Mouse (Mus musculus) ovary, postnatal 10 days (tissue): ENCODE data around the gene Coro7.
"Not testable (repeated sequence)": the region's sequence is repeated elsewhere in the genome, so short reads cannot be mapped to it uniquely, and the experiment has no call there.

Experiments
- DNase-seq: peaks from one replicate; pipeline ENCODE4 v3.0.0; 2022; ENCODE audit warnings: low spot score

Gene Coro7

GRCm38 (mm10) chr16:4682628-4683179 is 3.1 kb upstream of the Coro7 start:
- no peak for DNase-seq

- not testable (repeated sequence) for DNase-seq
Observed at GRCm38 (mm10) chr16:4680922-4681455, 1.4 kb upstream of the Coro7 start.

- no peak for DNase-seq
Observed at GRCm38 (mm10) chr16:4678080-4678479, 1.5 kb downstream of the Coro7 start.

GRCm38 (mm10) chr16:4676836-4677235 is 2.7 kb downstream of the Coro7 start:
- DNase-seq, result no peak

GRCm38 (mm10) chr16:4674091-4674490 is 5.5 kb downstream of the Coro7 start:
- DNase-seq, result no peak

- DNase-seq, result no peak
Observed at GRCm38 (mm10) chr16:4670317-4670716, 9.3 kb downstream of the Coro7 start.

- peak; percentile 75 for DNase-seq
Observed at GRCm38 (mm10) chr16:4667190-4667808, 12.3 kb downstream of the Coro7 start.

- no peak for DNase-seq
Observed at GRCm38 (mm10) chr16:4665726-4666125, 13.9 kb downstream of the Coro7 start.

- DNase-seq, result no peak
Observed at GRCm38 (mm10) chr16:4663806-4664205, 15.8 kb downstream of the Coro7 start.

GRCm38 (mm10) chr16:4661605-4662004 is 18.0 kb downstream of the Coro7 start:
- DNase-seq, result no peak

GRCm38 (mm10) chr16:4659326-4659725 is 20.3 kb downstream of the Coro7 start:
- no peak for DNase-seq

- no peak for DNase-seq
Observed at GRCm38 (mm10) chr16:4658781-4659245, 20.8 kb downstream of the Coro7 start.

GRCm38 (mm10) chr16:4656571-4657081 is 23.0 kb downstream of the Coro7 start:
- no peak for DNase-seq

GRCm38 (mm10) chr16:4655764-4656570 is 23.6 kb downstream of the Coro7 start:
- DNase-seq, result no peak

- no peak for DNase-seq
Observed at GRCm38 (mm10) chr16:4655251-4655734, 24.3 kb downstream of the Coro7 start.

GRCm38 (mm10) chr16:4654706-4655105 is 24.9 kb downstream of the Coro7 start:
- no peak for DNase-seq

GRCm38 (mm10) chr16:4652707-4653416 is 26.7 kb downstream of the Coro7 start:
- DNase-seq, result no peak

- DNase-seq, result no peak
Observed at GRCm38 (mm10) chr16:4651624-4652023, 28.0 kb downstream of the Coro7 start.

- no peak for DNase-seq
Observed at GRCm38 (mm10) chr16:4651081-4651480, 28.5 kb downstream of the Coro7 start.

GRCm38 (mm10) chr16:4650161-4650560 is 29.4 kb downstream of the Coro7 start:
- no peak for DNase-seq

- no peak for DNase-seq
Observed at GRCm38 (mm10) chr16:4649692-4650091, 29.9 kb downstream of the Coro7 start.

- DNase-seq, result no peak
Observed at GRCm38 (mm10) chr16:4649211-4649610, 30.4 kb downstream of the Coro7 start.
